28 mouse cellular contexts compared by ENCODE assay signal in genomic region chr3:66314793-66315715, GRCm38 (mm10). TPM values are rescaled to one million over a fixed set of nuclear protein-coding genes. Genes with fewer than 3 reads are reported as not detected.
A peak's percentile ranks its signal among the peaks of the same experiment; 100 is the strongest.
DNase-seq lines count a peak whose midpoint lies in the region; ATAC-seq and TF ChIP-seq lines count a peak whose summit lies in the region.
"Had no signal": no experiment of that assay in that cellular context is flagged by ENCODE, and none has a peak within 500 bp of the region (broad histone marks: within the 10 kb centered on the region; RNA-seq: fewer than 3 reads in every experiment).

No protein-coding gene starts in this region.

- WGBS in embryonic facial prominence, embryonic 14.5 days = 55% methylated on average over 8 of the region's 8 CpGs
- 72% methylated on average over 8 of the region's 8 CpGs for WGBS in intestine, postnatal 0 days

- H3K9me3 ChIP-seq in embryonic facial prominence, embryonic 14.5 days (ENCODE audit: control insufficient read depth, low read length) = 0 out of 2 replicates have a peak, but pooled peaks cover 4% of the 10 kb centered on the region
- no peaks in the 10 kb centered on the region for H3K9me3 ChIP-seq in intestine, postnatal 0 days (ENCODE audit: control insufficient read depth)
- H3K9me3 ChIP-seq: embryonic facial prominence, embryonic 12.5 days; forebrain, embryonic 10.5 days; hindbrain, embryonic 13.5 days; liver, embryonic 13.5 days; midbrain, embryonic 13.5 days; stomach, embryonic 15.5 days had no signal

- H3K4me3 ChIP-seq in embryonic facial prominence, embryonic 14.5 days (ENCODE audit: low read depth, low read length) = no peak overlapping the region
- H3K4me3 ChIP-seq in intestine, postnatal 0 days (ENCODE audit: low read depth, low read length) = no peak overlapping the region
- H3K4me3 ChIP-seq: embryonic facial prominence, embryonic 12.5 days; forebrain, embryonic 10.5 days; heart, adult 2 months; heart, embryonic 12.5 days; hindbrain, embryonic 13.5 days; liver, embryonic 13.5 days; midbrain, embryonic 13.5 days; stomach, embryonic 15.5 days had no signal

- peak; percentile 18 for DNase-seq in lung, postnatal 10 days
- no peak for DNase-seq in lung, postnatal 25 days (ENCODE audit: low spot score)
- peak; percentile 81 for DNase-seq in embryonic facial prominence, embryonic 14.5 days (ENCODE audit: low spot score)
- peak; percentile 22 for DNase-seq in fibroblast of lung, adult 2 months (ENCODE audit: low read depth)
- DNase-seq in skeletal muscle tissue, adult 2 months (ENCODE audit: low read depth, low spot score) = peak; percentile 21
- DNase-seq in right cerebral cortex, postnatal 36 days (ENCODE audit: low spot score in 2 of 2) = no peak
- DNase-seq: adrenal gland, adult 8-10 months; B cell, adult 2 months; cerebellum, adult 2 months; cerebellum, postnatal 14 days; heart, adult 2 months; heart, postnatal 4 days; kidney, adult 9 months; kidney, postnatal 14 days; layer of hippocampus, adult 9-11 months; liver, embryonic 13.5 days; lung, adult 2 months had no signal

- H3K9ac ChIP-seq in embryonic facial prominence, embryonic 14.5 days (ENCODE audit: low read depth, low read length) = no peak overlapping the region
- H3K9ac ChIP-seq in intestine, postnatal 0 days (ENCODE audit: low read depth, low read length) = no peak overlapping the region
- H3K9ac ChIP-seq: embryonic facial prominence, embryonic 12.5 days; heart, embryonic 12.5 days; hindbrain, embryonic 13.5 days; liver, embryonic 13.5 days; midbrain, embryonic 13.5 days; stomach, embryonic 15.5 days had no signal

- H3K4me1 ChIP-seq in embryonic facial prominence, embryonic 14.5 days (ENCODE audit: control insufficient read depth, insufficient read depth, low read length) = 0 out of 2 replicates have a peak, but pooled peaks cover 4% of the 10 kb centered on the region
- no peaks in the 10 kb centered on the region for H3K4me1 ChIP-seq in intestine, postnatal 0 days (replicated peaks; ENCODE audit: control insufficient read depth, insufficient read depth, low read length)
- H3K4me1 ChIP-seq: embryonic facial prominence, embryonic 12.5 days; forebrain, embryonic 10.5 days; heart, embryonic 12.5 days; hindbrain, embryonic 13.5 days; liver, embryonic 13.5 days; midbrain, embryonic 13.5 days; stomach, embryonic 15.5 days had no signal

- no peak overlapping the region for H3K4me2 ChIP-seq in embryonic facial prominence, embryonic 14.5 days (ENCODE audit: low read depth, low read length)
- H3K4me2 ChIP-seq in intestine, postnatal 0 days (replicated peaks; ENCODE audit: low read depth) = no peak overlapping the region
- H3K4me2 ChIP-seq: embryonic facial prominence, embryonic 12.5 days; heart, embryonic 12.5 days; hindbrain, embryonic 13.5 days; liver, embryonic 13.5 days; midbrain, embryonic 13.5 days; stomach, embryonic 15.5 days had no signal

- TF ChIP-seq CTCF in intestine, postnatal 0 days (IDR thresholded peaks at IDR 0.05; ENCODE audit: low read depth) = no peak

- H3K36me3 ChIP-seq in embryonic facial prominence, embryonic 14.5 days (ENCODE audit: control insufficient read depth, insufficient read depth, low read length) = no peaks in the 10 kb centered on the region
- no peaks in the 10 kb centered on the region for H3K36me3 ChIP-seq in intestine, postnatal 0 days (ENCODE audit: control insufficient read depth, insufficient read depth)
- H3K36me3 ChIP-seq: embryonic facial prominence, embryonic 12.5 days; forebrain, embryonic 10.5 days; heart, embryonic 12.5 days; hindbrain, embryonic 13.5 days; liver, embryonic 13.5 days; midbrain, embryonic 13.5 days; stomach, embryonic 15.5 days had no signal

- peak; percentile 37; the same call in 1 of the 2 replicates for ATAC-seq in embryonic facial prominence, embryonic 14.5 days (ENCODE audit: low read depth)
- no peak for ATAC-seq in intestine, postnatal 0 days
- ATAC-seq: activated CD4-positive, CD25-positive, alpha-beta regulatory T cell, adult 4 months; forebrain, embryonic 16.5 days; intestine, embryonic 16.5 days; midbrain, embryonic 13.5 days had no signal

- peak overlapping the region; percentile 13; the same call in 1 of the 2 replicates for H3K27ac ChIP-seq in embryonic facial prominence, embryonic 14.5 days (replicated peaks; ENCODE audit: low read depth, low read length)
- H3K27ac ChIP-seq in intestine, postnatal 0 days (ENCODE audit: low read depth, low read length) = no peak overlapping the region
- H3K27ac ChIP-seq: embryonic facial prominence, embryonic 12.5 days; forebrain, embryonic 10.5 days; heart, adult 2 months; hindbrain, embryonic 13.5 days; liver, embryonic 13.5 days; macrophage; midbrain, embryonic 13.5 days; stomach, embryonic 15.5 days had no signal

- H3K27me3 ChIP-seq in embryonic facial prominence, embryonic 14.5 days (replicated peaks; ENCODE audit: control insufficient read depth, insufficient read depth, low read length) = no peaks in the 10 kb centered on the region
- no peaks in the 10 kb centered on the region for H3K27me3 ChIP-seq in intestine, postnatal 0 days (replicated peaks; ENCODE audit: control insufficient read depth, insufficient read depth, low read length)
- H3K27me3 ChIP-seq: embryonic facial prominence, embryonic 12.5 days; heart, embryonic 12.5 days; hindbrain, embryonic 13.5 days; liver, embryonic 13.5 days; midbrain, embryonic 13.5 days; stomach, embryonic 15.5 days had no signal

RNA-seq across cellular contexts. Expression of gene Veph1, which starts 18.4 kb away (rescaled TPM):
- 3.0 and 5.5 TPM in 2 replicates for polyA plus RNA-seq in embryonic facial prominence, embryonic 14.5 days (2014; fragmentation: Nextera tagmentation; extraction: Ambion mirVana)
- polyA plus RNA-seq in intestine, postnatal 0 days (2015; fragmentation: Nextera tagmentation; extraction: Ambion mirVana) = 0.04 TPM in 1 of 2 replicates, not detected in the other
- polyA plus RNA-seq: activated CD4-positive, CD25-positive, alpha-beta regulatory T cell, adult 4 months; macrophage had no signal

Comparison
In these comparisons a context has a peak if more than half of its experiments do, and no peak if none do; other contexts are left out.
1. DNase-seq: peak in lung, postnatal 10 days (single experiment), embryonic facial prominence, embryonic 14.5 days (single experiment), fibroblast of lung, adult 2 months (single experiment) and skeletal muscle tissue, adult 2 months (single experiment); none in lung, postnatal 25 days (single experiment) and right cerebral cortex, postnatal 36 days (0 of 2).